In the genomic region with DNA sequence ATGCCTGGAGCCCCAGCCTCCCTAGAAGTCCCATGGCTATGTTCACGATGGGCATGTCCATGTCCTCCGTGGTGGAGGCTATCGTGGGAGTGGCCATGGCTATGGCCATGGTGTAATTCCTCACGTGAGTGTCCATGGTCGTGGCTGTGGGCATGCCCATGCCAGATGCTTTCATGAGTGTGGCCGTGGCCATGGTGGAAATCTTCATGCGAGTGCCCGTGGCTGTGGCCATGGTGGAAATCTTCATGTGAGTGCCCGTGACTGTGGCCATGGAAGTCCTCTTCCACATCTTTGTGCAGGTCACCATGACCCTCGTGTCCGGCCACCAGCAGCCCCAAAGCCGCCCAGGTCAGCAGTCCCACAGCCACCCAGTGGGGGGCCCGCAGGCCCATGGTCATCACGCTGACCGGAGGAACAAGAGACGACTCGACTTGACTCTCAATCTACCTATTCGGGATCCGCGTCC, we compare ENCODE assay signal across 7 mouse cellular contexts. TPM values are rescaled to one million over a fixed set of nuclear protein-coding genes. Genes with fewer than 3 reads are reported as not detected.
DNase-seq lines count a peak whose midpoint lies in the region; ATAC-seq and TF ChIP-seq lines count a peak whose summit lies in the region.

No protein-coding gene starts in this region.

- no peaks in the 10 kb centered on the region for H3K27me3 ChIP-seq in forebrain, embryonic 14.5 days (replicated peaks; ENCODE audit: control insufficient read depth, insufficient read depth, low read length)
- H3K27me3 ChIP-seq in liver, embryonic 15.5 days: no peaks in the 10 kb centered on the region

- ATAC-seq in forebrain, embryonic 14.5 days: no peak
- no peak for ATAC-seq in liver, embryonic 15.5 days (ENCODE audit: insufficient read depth)
- ATAC-seq in granulocyte monocyte progenitor cell, adult 5-6 weeks (replicated peaks; ENCODE audit: poor library complexity, severe bottlenecking): no peak

- peaks cover 41% of the 10 kb centered on the region for H3K36me3 ChIP-seq in forebrain, embryonic 14.5 days (ENCODE audit: control insufficient read depth, insufficient read depth, low read length)
- H3K36me3 ChIP-seq in liver, embryonic 15.5 days (replicated peaks): peaks cover 35% of the 10 kb centered on the region

- H3K9ac ChIP-seq in forebrain, embryonic 14.5 days (ENCODE audit: low read length): peak overlapping the region; percentile 90
- H3K9ac ChIP-seq in liver, embryonic 15.5 days: peak overlapping the region; percentile 82

- H3K27ac ChIP-seq in bone marrow, adult 2 months (ENCODE audit: control insufficient read depth, insufficient read depth, low read depth, low read length, poor library complexity): peak overlapping the region; percentile 98
- peak overlapping the region; percentile 96 for H3K27ac ChIP-seq in forebrain, embryonic 14.5 days (ENCODE audit: low read depth, low read length)
- H3K27ac ChIP-seq in liver, embryonic 15.5 days (replicated peaks): peak overlapping the region; percentile 97

- 4% methylated on average over 20 of the region's 20 CpGs for WGBS in bone marrow, adult 2 months
- WGBS in forebrain, embryonic 14.5 days: 6% methylated on average over 20 of the region's 20 CpGs
- WGBS in liver, embryonic 15.5 days (ENCODE audit: insufficient replicate concordance): 3% methylated on average over 20 of the region's 20 CpGs

- peaks cover 18% of the 10 kb centered on the region for H3K4me1 ChIP-seq in bone marrow, adult 2 months (ENCODE audit: control insufficient read depth, insufficient read depth, low read length)
- peaks cover 40% of the 10 kb centered on the region for H3K4me1 ChIP-seq in forebrain, embryonic 14.5 days (ENCODE audit: control insufficient read depth, insufficient read depth, low read length)
- peaks cover 71% of the 10 kb centered on the region for H3K4me1 ChIP-seq in liver, embryonic 15.5 days (replicated peaks)

- H3K4me3 ChIP-seq in bone marrow, adult 2 months (replicated peaks; ENCODE audit: control insufficient read depth, low read depth, low read length): peak overlapping the region; percentile 94
- peak overlapping the region; percentile 86 for H3K4me3 ChIP-seq in forebrain, embryonic 14.5 days (ENCODE audit: low read depth, low read length)
- peak overlapping the region; percentile 98 for H3K4me3 ChIP-seq in liver, embryonic 15.5 days (replicated peaks)

- peak overlapping the region; percentile 97 for H3K4me2 ChIP-seq in forebrain, embryonic 14.5 days (ENCODE audit: low read length)
- H3K4me2 ChIP-seq in liver, embryonic 15.5 days: peak overlapping the region; percentile 93

- no peaks in the 10 kb centered on the region for H3K9me3 ChIP-seq in forebrain, embryonic 14.5 days (replicated peaks; ENCODE audit: control insufficient read depth, low read length)
- H3K9me3 ChIP-seq in liver, embryonic 15.5 days (replicated peaks): no peaks in the 10 kb centered on the region

- no peak for TF ChIP-seq POLR2A in bone marrow, adult 2 months (IDR thresholded peaks at IDR 0.05; ENCODE audit: borderline replicate concordance, control insufficient read depth, low read depth, low read length)

- DNase-seq in layer of hippocampus, adult 9-11 months: peak; percentile 52
- DNase-seq in layer of hippocampus, postnatal 25 days (ENCODE audit: extremely low spot score in 1 of 2, low spot score in 1 of 2): no peak
- DNase-seq in forebrain, embryonic 14.5 days (ENCODE audit: low spot score): no peak
- no peak for DNase-seq in gastrocnemius, adult 8-10 months (ENCODE audit: low spot score in 2 of 2)

- no peak for TF ChIP-seq CTCF in bone marrow, adult 2 months (IDR thresholded peaks at IDR 0.05; ENCODE audit: control insufficient read depth, insufficient read depth, low read length)

RNA-seq across cellular contexts. Expression of gene Slc39a7, which starts 0.6 kb away (rescaled TPM):
- total RNA-seq in layer of hippocampus, postnatal 25 days (2021): 10 to 100 TPM; 94.3 to 95.5 TPM
- polyA plus RNA-seq in bone marrow, adult 2 months (2011; ENCODE audit: insufficient read depth, insufficient read length, low replicate concordance, missing spikeins): 51.4 and 84.6 TPM in 2 replicates
- polyA plus RNA-seq in forebrain, embryonic 14.5 days (2014; fragmentation: Nextera tagmentation; extraction: Ambion mirVana): 78.3 and 84.1 TPM in 2 replicates
- 56.3 and 68.5 TPM in 2 replicates for polyA plus RNA-seq in liver, embryonic 15.5 days (2015; fragmentation: Nextera tagmentation; extraction: Ambion mirVana)
- total RNA-seq in granulocyte monocyte progenitor cell, adult 5-6 weeks (2014; fragmentation: Nextera tagmentation): 41.0 and 56.8 TPM in 2 replicates
- 99.8 and 103 TPM in 2 replicates for total RNA-seq in granulocyte monocyte progenitor cell, adult 5-6 weeks (2017)
- total RNA-seq in gastrocnemius, adult 8-10 months (2022): 10 to 100 TPM; 44.2 to 63.5 (median 49.3) TPM

RNA-seq across cellular contexts. Expression of gene Rxrb, which starts 0.7 kb away (rescaled TPM):
- total RNA-seq in layer of hippocampus, postnatal 25 days (2021): 10 to 100 TPM; 76.0 to 83.6 TPM
- polyA plus RNA-seq in bone marrow, adult 2 months (2011; ENCODE audit: insufficient read depth, insufficient read length, low replicate concordance, missing spikeins): 36.0 and 70.9 TPM in 2 replicates
- polyA plus RNA-seq in forebrain, embryonic 14.5 days (2014; fragmentation: Nextera tagmentation; extraction: Ambion mirVana): 21.4 and 27.7 TPM in 2 replicates
- polyA plus RNA-seq in liver, embryonic 15.5 days (2015; fragmentation: Nextera tagmentation; extraction: Ambion mirVana): 16.7 and 19.3 TPM in 2 replicates
- 51.0 and 55.4 TPM in 2 replicates for total RNA-seq in granulocyte monocyte progenitor cell, adult 5-6 weeks (2014; fragmentation: Nextera tagmentation)
- 40.5 and 47.2 TPM in 2 replicates for total RNA-seq in granulocyte monocyte progenitor cell, adult 5-6 weeks (2017)
- total RNA-seq in gastrocnemius, adult 8-10 months (2022): 10 to 100 TPM; 36.8 to 39.3 (median 38.8) TPM

RNA-seq across cellular contexts. Expression of gene H2-Ke6, which starts 3.0 kb away (rescaled TPM):
- 10 to 100 TPM; 54.3 to 63.9 TPM for total RNA-seq in layer of hippocampus, postnatal 25 days (2021)
- 120 and 165 TPM in 2 replicates for polyA plus RNA-seq in bone marrow, adult 2 months (2011; ENCODE audit: insufficient read depth, insufficient read length, low replicate concordance, missing spikeins)
- 60.2 and 75.4 TPM in 2 replicates for polyA plus RNA-seq in forebrain, embryonic 14.5 days (2014; fragmentation: Nextera tagmentation; extraction: Ambion mirVana)
- 30.7 and 37.0 TPM in 2 replicates for polyA plus RNA-seq in liver, embryonic 15.5 days (2015; fragmentation: Nextera tagmentation; extraction: Ambion mirVana)
- 35.4 and 67.3 TPM in 2 replicates for total RNA-seq in granulocyte monocyte progenitor cell, adult 5-6 weeks (2014; fragmentation: Nextera tagmentation)
- 27.1 and 30.1 TPM in 2 replicates for total RNA-seq in granulocyte monocyte progenitor cell, adult 5-6 weeks (2017)
- 10 to 100 TPM; 83.6 to 90.2 (median 84.9) TPM for total RNA-seq in gastrocnemius, adult 8-10 months (2022)

RNA-seq across cellular contexts. Expression of gene Ring1, which starts 6.4 kb away (rescaled TPM):
- total RNA-seq in layer of hippocampus, postnatal 25 days (2021): 10 to 100 TPM; 37.1 to 44.3 TPM
- 9.0 and 35.7 TPM in 2 replicates for polyA plus RNA-seq in bone marrow, adult 2 months (2011; ENCODE audit: insufficient read depth, insufficient read length, low replicate concordance, missing spikeins)
- polyA plus RNA-seq in forebrain, embryonic 14.5 days (2014; fragmentation: Nextera tagmentation; extraction: Ambion mirVana): 6.7 and 7.4 TPM in 2 replicates
- polyA plus RNA-seq in liver, embryonic 15.5 days (2015; fragmentation: Nextera tagmentation; extraction: Ambion mirVana): 5.5 and 7.2 TPM in 2 replicates
- total RNA-seq in granulocyte monocyte progenitor cell, adult 5-6 weeks (2014; fragmentation: Nextera tagmentation): 14.5 and 19.8 TPM in 2 replicates
- total RNA-seq in granulocyte monocyte progenitor cell, adult 5-6 weeks (2017): 9.9 and 14.0 TPM in 2 replicates
- 10 to 100 TPM in 3 of 4 experiments, 1 to 10 TPM in 1; 9.8 to 15.6 (median 11.7) TPM for total RNA-seq in gastrocnemius, adult 8-10 months (2022)

RNA-seq across cellular contexts. Expression of gene Col11a2, which starts 8.3 kb away (rescaled TPM):
- 10 to 100 TPM; 23.5 to 25.3 TPM for total RNA-seq in layer of hippocampus, postnatal 25 days (2021)
- 10.7 and 12.6 TPM in 2 replicates for polyA plus RNA-seq in bone marrow, adult 2 months (2011; ENCODE audit: insufficient read depth, insufficient read length, low replicate concordance, missing spikeins)
- 0.95 and 1.6 TPM in 2 replicates for polyA plus RNA-seq in forebrain, embryonic 14.5 days (2014; fragmentation: Nextera tagmentation; extraction: Ambion mirVana)
- polyA plus RNA-seq in liver, embryonic 15.5 days (2015; fragmentation: Nextera tagmentation; extraction: Ambion mirVana): 0.59 and 0.79 TPM in 2 replicates
- total RNA-seq in granulocyte monocyte progenitor cell, adult 5-6 weeks (2014; fragmentation: Nextera tagmentation): 2.1 and 3.4 TPM in 2 replicates
- total RNA-seq in granulocyte monocyte progenitor cell, adult 5-6 weeks (2017): 1.2 and 3.4 TPM in 2 replicates
- total RNA-seq in gastrocnemius, adult 8-10 months (2022): 1 to 10 TPM; 2.5 to 4.8 (median 3.9) TPM
